Mouse (Mus musculus) spleen, adult 2 months (tissue): ENCODE measurements at regions not wholly inside any gene's neighbourhood (a gene's known extent, or its start where the extent isn't known, plus 50 kb on each side); places are given as distances from the start of the nearest gene placed in this dataset.

Source experiments
- DNase-seq, 2 experiments: peaks; one replicate each; pipeline versions ENCODE4 v3.0.0 to v3.0.0-alpha.2; 2012 to 2021; ENCODE audit warnings: low spot score in 2 of 2, low read depth in 1 of 2
- H3K27ac ChIP-seq: fragments of 200-500 bp; 2 replicates; pipeline ENCODE4 v1.5.1; 2012; ENCODE audit warnings: low read length, inconsistent platforms; ENCODE audit not compliant: insufficient read depth
- H3K27me3 ChIP-seq: fragments of 200-500 bp; 2 replicates; pipeline ENCODE4 v1.6.1; 2012; ENCODE audit warnings: mild to moderate bottlenecking, moderate library complexity, low read length, inconsistent platforms; ENCODE audit not compliant: control insufficient read depth, insufficient read depth
- H3K36me3 ChIP-seq: fragments of 200-500 bp; 2 replicates; pipeline ENCODE4 v1.6.1; 2012; ENCODE audit warnings: mild to moderate bottlenecking, low read length, inconsistent platforms; ENCODE audit not compliant: control insufficient read depth, insufficient read depth
- H3K4me1 ChIP-seq: fragments of 200-500 bp; 2 replicates; pipeline ENCODE4 v1.6.1; 2011; ENCODE audit warnings: inconsistent platforms; ENCODE audit not compliant: control insufficient read depth, insufficient read depth, insufficient read length
- H3K4me3 ChIP-seq: fragments of 200-500 bp; 2 replicates; pipeline ENCODE4 v1.5.1; 2011; ENCODE audit warnings: mild to moderate bottlenecking, inconsistent platforms; ENCODE audit not compliant: insufficient read depth, insufficient read length; ENCODE audit errors: extremely low read depth
- CTCF ChIP-seq: fragments of 200-500 bp; IDR thresholded peaks from 2 replicates; pipeline ENCODE4 v1.5.1; 2011; ENCODE audit warnings: mild to moderate bottlenecking, inconsistent platforms; ENCODE audit not compliant: insufficient read depth, insufficient read length, insufficient replicate concordance; ENCODE audit errors: extremely low read depth
- POLR2A ChIP-seq: fragments of 200-500 bp; IDR thresholded peaks from 2 replicates; pipeline ENCODE4 v1.6.1; 2011; ENCODE audit warnings: low read depth, low read length, inconsistent platforms
- WGBS: fragments of 180-500 bp; shearing (Covaris S2); methylation state at CpG from one replicate; pipeline ENCODE4 v1.1.7; 2018; 5-methylcytosine and 5-hydroxymethylcytosine counted together

DNA sequence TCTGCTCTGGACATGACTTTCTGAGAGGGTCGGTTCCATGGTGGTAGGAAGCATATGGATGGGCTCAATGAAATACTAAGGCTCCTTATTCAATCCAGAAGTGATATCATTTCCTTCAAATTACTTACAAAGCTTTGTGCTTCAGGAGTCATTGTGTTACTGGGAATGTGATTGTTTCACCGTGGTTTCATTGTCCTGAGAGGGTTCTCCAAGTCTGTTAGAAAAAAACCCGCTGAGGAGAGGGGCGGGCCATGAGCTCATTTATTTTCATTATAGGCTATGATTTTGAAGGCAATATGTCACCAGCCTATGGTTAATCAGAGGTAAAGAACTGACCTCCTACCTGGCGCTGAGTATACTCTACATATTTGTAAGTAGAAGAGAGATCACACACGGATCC, 300.0 kb downstream of the Plk2 start:
- Histone ChIP-seq H3K4me1 (no peaks in the 10 kb centered on the region), H3K36me3 (no peaks in the 10 kb centered on the region), H3K4me3 (no peak overlapping the region), H3K27me3 (no peaks in the 10 kb centered on the region), H3K27ac (no peak overlapping the region)
- TF ChIP-seq CTCF (no peak), POLR2A (no peak)
- DNase-seq: no peak
- 86% methylated on average over 6 of the region's 6 CpGs for WGBS

DNA sequence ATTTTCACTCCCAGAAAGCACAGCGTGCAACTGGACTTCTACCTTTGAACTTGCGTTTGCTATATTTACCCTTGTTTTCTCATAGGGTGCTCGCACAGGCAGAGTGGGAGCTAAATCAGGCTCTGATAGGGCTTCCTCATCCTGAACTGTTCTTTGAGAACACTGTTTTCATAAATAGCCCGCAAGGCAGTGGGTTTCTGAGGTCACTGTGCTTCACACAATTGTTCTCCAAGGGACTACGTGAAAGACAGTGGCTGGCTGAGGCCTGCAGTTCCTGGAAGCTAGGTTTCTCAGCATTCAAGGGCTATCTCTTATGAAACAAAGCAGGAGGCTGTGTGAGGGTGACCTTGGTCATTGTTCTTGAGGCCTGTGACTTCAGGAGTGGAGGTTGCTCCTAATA, 301.7 kb downstream of the Plk2 start:
- Histone ChIP-seq H3K4me1 (no peaks in the 10 kb centered on the region), H3K27ac (no peak overlapping the region), H3K27me3 (no peaks in the 10 kb centered on the region), H3K4me3 (no peak overlapping the region), H3K36me3 (no peaks in the 10 kb centered on the region)
- 73% methylated on average over 5 of the region's 5 CpGs for WGBS
- no peak for DNase-seq
- TF ChIP-seq POLR2A (no peak), CTCF (no peak)

DNA sequence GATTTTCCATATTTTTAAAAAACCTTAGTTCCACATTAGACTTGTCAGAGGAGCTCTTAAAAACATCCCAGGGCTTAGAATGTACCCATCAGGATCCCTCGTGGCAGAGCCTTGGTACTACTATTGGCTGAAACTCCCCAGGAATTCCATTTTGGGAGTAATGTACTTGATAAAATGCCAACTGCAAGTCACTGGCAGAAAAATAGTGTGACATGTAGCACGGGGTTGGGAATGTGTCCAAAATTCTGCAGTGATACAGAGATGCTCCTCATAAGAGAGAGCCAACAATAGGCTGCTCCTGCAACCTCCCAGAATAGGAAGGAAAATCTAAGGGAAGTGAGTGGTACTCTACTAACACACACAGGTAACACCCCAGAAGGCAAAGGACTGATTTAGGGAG, 309.4 kb downstream of the Plk2 start:
- WGBS: 72% methylated on average over 2 of the region's 2 CpGs

DNA sequence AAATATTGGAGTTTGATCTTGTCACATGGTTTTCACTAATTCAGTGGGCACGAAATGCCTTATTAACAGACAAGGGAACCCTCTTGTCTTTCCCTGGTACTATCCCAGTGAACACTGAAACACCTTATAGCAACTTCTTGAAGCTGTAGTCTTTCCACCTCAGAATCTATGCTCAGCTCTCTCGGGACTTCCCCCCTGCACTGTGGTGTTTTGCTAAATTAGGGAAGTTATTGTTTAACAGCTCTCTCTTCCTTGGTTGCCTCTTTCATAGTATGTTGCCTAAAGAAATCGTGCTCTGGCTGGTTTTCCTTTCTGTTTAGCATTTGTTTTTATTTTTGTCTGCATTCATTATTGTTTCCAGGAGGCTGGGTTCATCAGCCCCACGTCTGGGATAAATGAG, 316.0 kb downstream of the Plk2 start:
- Histone ChIP-seq H3K4me1 (no peaks in the 10 kb centered on the region), H3K4me3 (no peak overlapping the region), H3K36me3 (no peaks in the 10 kb centered on the region), H3K27me3 (no peaks in the 10 kb centered on the region), H3K27ac (no peak overlapping the region)
- TF ChIP-seq POLR2A (no peak), CTCF (no peak)
- WGBS: 35% methylated on average over 4 of the region's 4 CpGs
- no peak for DNase-seq

More for the DNA sequence above, 309.4 kb downstream of the Plk2 start:
- H3K4me1 ChIP-seq: no peaks in the 10 kb centered on the region
- H3K27me3 ChIP-seq: no peaks in the 10 kb centered on the region
- no peak overlapping the region for H3K4me3 ChIP-seq
- TF ChIP-seq POLR2A (no peak), CTCF (no peak)
- no peak overlapping the region for H3K27ac ChIP-seq
- no peaks in the 10 kb centered on the region for H3K36me3 ChIP-seq
- DNase-seq: no peak

DNA sequence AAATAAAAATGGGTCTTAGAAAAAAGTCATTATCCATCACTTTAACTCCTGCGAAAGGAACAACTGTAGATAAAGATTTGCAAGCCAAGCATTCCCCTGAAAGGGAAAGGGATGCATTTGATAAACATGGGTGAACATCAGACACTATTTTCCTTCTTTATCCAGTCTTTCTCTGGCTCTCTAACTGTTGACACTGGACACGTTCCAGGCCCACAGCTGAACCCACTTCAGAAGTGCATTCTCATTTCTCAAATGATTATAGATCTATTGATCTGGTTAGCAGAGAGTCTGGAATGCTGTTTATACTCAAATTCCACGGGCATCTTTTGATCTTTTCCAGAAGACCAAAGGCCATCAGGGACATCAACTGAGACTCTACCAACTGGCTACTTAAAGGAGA, 317.7 kb downstream of the Plk2 start:
- Histone ChIP-seq H3K27me3 (no peaks in the 10 kb centered on the region), H3K4me3 (no peak overlapping the region), H3K4me1 (no peaks in the 10 kb centered on the region), H3K27ac (no peak overlapping the region), H3K36me3 (no peaks in the 10 kb centered on the region)
- TF ChIP-seq CTCF: no peak
- no peak for TF ChIP-seq POLR2A
- WGBS: 76% methylated on average over 3 of the region's 3 CpGs
- DNase-seq: no peak

DNA sequence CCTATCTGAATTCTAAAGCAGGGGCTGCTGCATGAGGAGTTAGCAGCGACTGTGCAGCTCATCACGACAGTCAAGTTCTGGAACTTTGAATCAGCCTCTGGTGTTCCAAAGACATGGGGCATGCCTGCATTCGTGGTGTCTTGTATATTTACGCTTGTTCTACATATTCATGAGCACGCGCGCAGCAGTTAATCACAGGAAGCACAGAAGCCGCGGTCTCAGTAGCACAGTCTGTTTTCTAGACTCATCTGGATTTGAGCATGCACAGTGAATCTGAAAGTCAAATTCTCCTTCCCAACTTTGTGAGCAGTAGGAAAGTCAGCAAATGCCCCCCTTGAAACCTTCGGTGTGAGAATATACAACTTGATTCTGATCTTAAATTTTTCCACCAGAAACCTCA, 327.3 kb downstream of the Plk2 start:
- no peak overlapping the region for H3K4me3 ChIP-seq
- no peaks in the 10 kb centered on the region for H3K4me1 ChIP-seq
- H3K27ac ChIP-seq: no peak overlapping the region
- no peaks in the 10 kb centered on the region for H3K36me3 ChIP-seq
- TF ChIP-seq POLR2A (no peak), CTCF (no peak)
- 90% methylated on average over 10 of the region's 10 CpGs for WGBS
- no peak for DNase-seq
- H3K27me3 ChIP-seq: no peaks in the 10 kb centered on the region

DNA sequence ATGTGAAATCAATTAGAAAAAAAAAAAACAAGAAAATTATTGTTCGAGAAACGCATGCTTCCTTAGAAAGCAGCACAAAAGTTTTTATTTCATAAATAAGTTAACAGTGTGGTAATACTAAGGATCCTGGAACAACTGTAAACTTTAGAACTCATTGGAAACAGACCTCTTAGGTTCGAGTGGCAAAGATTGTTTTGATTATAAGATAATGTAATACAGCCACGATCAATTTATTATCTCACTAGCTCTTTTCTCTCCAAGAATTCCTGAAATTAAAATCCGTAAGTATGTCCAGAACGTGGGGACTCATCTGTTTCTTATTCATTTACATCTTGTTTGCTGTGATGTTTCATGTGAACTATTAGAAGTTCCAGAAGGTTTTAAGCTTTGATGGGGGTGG, 327.9 kb downstream of the Plk2 start:
- Histone ChIP-seq H3K36me3 (no peaks in the 10 kb centered on the region), H3K27me3 (no peaks in the 10 kb centered on the region), H3K4me3 (no peak overlapping the region), H3K27ac (no peak overlapping the region), H3K4me1 (no peaks in the 10 kb centered on the region)
- no peak for DNase-seq
- 85% methylated on average over 6 of the region's 6 CpGs for WGBS
- TF ChIP-seq POLR2A: no peak
- no peak for TF ChIP-seq CTCF

DNA sequence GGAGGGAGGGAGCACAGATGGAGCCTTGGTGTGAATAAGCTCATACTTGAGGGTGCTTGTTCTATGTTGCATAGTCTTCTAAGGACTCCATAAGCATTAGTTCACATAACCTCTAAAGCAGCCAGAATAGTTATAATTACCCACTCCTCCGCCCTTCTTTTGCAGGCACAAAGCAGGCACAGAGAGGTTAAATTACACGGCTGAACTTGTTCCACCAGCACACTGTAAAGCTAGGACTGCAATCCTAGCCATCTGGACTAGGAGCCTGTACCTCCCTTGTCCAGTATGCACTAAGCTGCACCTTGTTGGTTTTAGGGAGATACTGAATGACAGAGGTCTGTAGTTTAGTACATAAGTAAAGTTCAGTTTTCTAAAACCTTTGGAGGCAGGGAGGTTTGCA, 330.0 kb downstream of the Plk2 start:
- H3K36me3 ChIP-seq: no peaks in the 10 kb centered on the region
- no peaks in the 10 kb centered on the region for H3K4me1 ChIP-seq
- DNase-seq: no peak
- H3K27me3 ChIP-seq: no peaks in the 10 kb centered on the region
- no peak overlapping the region for H3K27ac ChIP-seq
- H3K4me3 ChIP-seq: no peak overlapping the region
- TF ChIP-seq POLR2A: no peak
- no peak for TF ChIP-seq CTCF
- WGBS: 93% methylated on average over 2 of the region's 2 CpGs
